8 mouse cellular contexts compared by ENCODE assay signal in genomic region chr15:31223596-31224134, GRCm38 (mm10). TPM values are rescaled to one million over a fixed set of nuclear protein-coding genes. Genes with fewer than 3 reads are reported as not detected.
A peak's percentile ranks its signal among the peaks of the same experiment; 100 is the strongest.
DNase-seq lines count a peak whose midpoint lies in the region; ATAC-seq and TF ChIP-seq lines count a peak whose summit lies in the region.

No protein-coding gene starts in this region.

- no peaks in the 10 kb centered on the region for H3K9me3 ChIP-seq in kidney, embryonic 16.5 days (ENCODE audit: low read length)
- H3K9me3 ChIP-seq in forebrain, postnatal 0 days (ENCODE audit: low read length), result no peaks in the 10 kb centered on the region
- H3K9me3 ChIP-seq in lung, postnatal 0 days (ENCODE audit: low read length), result no peaks in the 10 kb centered on the region

- peak overlapping the region; percentile 87 for H3K9ac ChIP-seq in kidney, embryonic 16.5 days (replicated peaks; ENCODE audit: low read length)
- peak overlapping the region; percentile 84 for H3K9ac ChIP-seq in forebrain, postnatal 0 days
- no peak overlapping the region for H3K9ac ChIP-seq in lung, postnatal 0 days (replicated peaks; ENCODE audit: low read depth)

- TF ChIP-seq CTCF in bone marrow, adult 2 months (IDR thresholded peaks at IDR 0.05; ENCODE audit: control insufficient read depth, insufficient read depth, low read length), result no peak
- no peak for TF ChIP-seq CTCF in forebrain, postnatal 0 days (IDR thresholded peaks at IDR 0.05; ENCODE audit: low read depth)
- TF ChIP-seq CTCF in lung, postnatal 0 days (IDR thresholded peaks at IDR 0.05), result no peak

- no peak for TF ChIP-seq EP300 in lung, postnatal 0 days (IDR thresholded peaks at IDR 0.05)

- peak overlapping the region; percentile 71 for H3K4me3 ChIP-seq in kidney, embryonic 16.5 days (ENCODE audit: low read length)
- H3K4me3 ChIP-seq in bone marrow, adult 2 months (replicated peaks; ENCODE audit: control insufficient read depth, low read depth, low read length), result peak overlapping the region; percentile 74
- H3K4me3 ChIP-seq in forebrain, postnatal 0 days (ENCODE audit: low read depth, low read length), result peak overlapping the region; percentile 78
- peak overlapping the region; percentile 95 for H3K4me3 ChIP-seq in lung, postnatal 0 days (ENCODE audit: low read depth, low read length)

- TF ChIP-seq POLR2A in bone marrow, adult 2 months (IDR thresholded peaks at IDR 0.05; ENCODE audit: borderline replicate concordance, control insufficient read depth, low read depth, low read length), result no peak

- 42% methylated on average over 15 of the region's 15 CpGs for WGBS in kidney, embryonic 16.5 days
- 52% methylated on average over 15 of the region's 15 CpGs for WGBS in bone marrow, adult 2 months
- 38% methylated on average over 15 of the region's 15 CpGs for WGBS in forebrain, postnatal 0 days
- 29% methylated on average over 15 of the region's 15 CpGs for WGBS in lung, postnatal 0 days

- H3K36me3 ChIP-seq in kidney, embryonic 16.5 days (ENCODE audit: insufficient read depth, low read length), result no peaks in the 10 kb centered on the region
- no peaks in the 10 kb centered on the region for H3K36me3 ChIP-seq in forebrain, postnatal 0 days (ENCODE audit: insufficient read depth)
- no peaks in the 10 kb centered on the region for H3K36me3 ChIP-seq in lung, postnatal 0 days (ENCODE audit: insufficient read depth, low read length)

- H3K4me1 ChIP-seq in kidney, embryonic 16.5 days (ENCODE audit: insufficient read depth, low read length), result peaks cover 20% of the 10 kb centered on the region; the same call in 1 of the 2 replicates
- no peaks in the 10 kb centered on the region; the same call in 1 of the 2 replicates for H3K4me1 ChIP-seq in bone marrow, adult 2 months (ENCODE audit: control insufficient read depth, insufficient read depth, low read length)
- H3K4me1 ChIP-seq in forebrain, postnatal 0 days (ENCODE audit: insufficient read depth), result peaks cover 3% of the 10 kb centered on the region; the same call in 1 of the 2 replicates
- H3K4me1 ChIP-seq in lung, postnatal 0 days (ENCODE audit: insufficient read depth, low read depth, low read length), result peaks cover 3% of the 10 kb centered on the region; the same call in 1 of the 2 replicates

- ATAC-seq in kidney, embryonic 16.5 days (ENCODE audit: low FRiP score, low TSS enrichment), result peak; percentile 39
- ATAC-seq in forebrain, postnatal 0 days, result no peak; the same call in 1 of the 2 replicates
- peak; percentile 13 for ATAC-seq in lung, postnatal 0 days

- peak overlapping the region; percentile 25; the same call in 1 of the 2 replicates for H3K27ac ChIP-seq in kidney, embryonic 16.5 days (ENCODE audit: low read length)
- peak overlapping the region; percentile 24; the same call in 1 of the 2 replicates for H3K27ac ChIP-seq in bone marrow, adult 2 months (ENCODE audit: control insufficient read depth, insufficient read depth, low read depth, low read length, poor library complexity)
- peak overlapping the region; percentile 67 for H3K27ac ChIP-seq in forebrain, postnatal 0 days (ENCODE audit: low read depth, low read length)
- H3K27ac ChIP-seq in lung, postnatal 0 days (ENCODE audit: low read length), result peak overlapping the region; percentile 93; the same call in 1 of the 2 replicates

- no peaks in the 10 kb centered on the region for H3K27me3 ChIP-seq in kidney, embryonic 16.5 days (ENCODE audit: insufficient read depth, low read length)
- no peaks in the 10 kb centered on the region for H3K27me3 ChIP-seq in forebrain, postnatal 0 days (ENCODE audit: insufficient read depth, low read length)
- H3K27me3 ChIP-seq in lung, postnatal 0 days (replicated peaks; ENCODE audit: insufficient read depth, low read length), result no peaks in the 10 kb centered on the region

- H3K4me2 ChIP-seq in kidney, embryonic 16.5 days (replicated peaks; ENCODE audit: low read depth, low read length), result peak overlapping the region; percentile 66
- peak overlapping the region; percentile 80 for H3K4me2 ChIP-seq in forebrain, postnatal 0 days (ENCODE audit: low read depth)
- H3K4me2 ChIP-seq in lung, postnatal 0 days (replicated peaks; ENCODE audit: low read depth, low read length), result peak overlapping the region; percentile 96

- DNase-seq in kidney, adult 11 months, result no peak
- no peak for DNase-seq in forebrain, postnatal 0 days
- DNase-seq in lung, postnatal 0 days (ENCODE audit: low spot score), result peak; percentile 23
- DNase-seq in right cerebral cortex, postnatal 25 days, result no peak
- DNase-seq in yolk sac, embryonic 10.5 days (ENCODE audit: low spot score), result no peak
- DNase-seq in embryo, embryonic 11 days, result no peak

RNA-seq across cellular contexts. Expression of gene Dap, which starts 0.4 kb away (rescaled TPM):
- 78.3 and 89.7 TPM in 2 replicates for polyA plus RNA-seq in kidney, embryonic 16.5 days (2015; fragmentation: Nextera tagmentation; extraction: Ambion mirVana)
- 44.3 and 56.9 TPM in 2 replicates for polyA plus RNA-seq in bone marrow, adult 2 months (2011; ENCODE audit: insufficient read depth, insufficient read length, low replicate concordance, missing spikeins)
- total RNA-seq in forebrain, postnatal 0 days (2014; rRNA removed), result 14.1 and 16.1 TPM in 2 replicates
- polyA plus RNA-seq in forebrain, postnatal 0 days (2015; fragmentation: Nextera tagmentation; extraction: Ambion mirVana), result 21.1 and 22.6 TPM in 2 replicates
- 127 and 148 TPM in 2 replicates for polyA plus RNA-seq in lung, postnatal 0 days (2015; fragmentation: Nextera tagmentation; extraction: Ambion mirVana)

Comparison
In these comparisons a context has a peak if more than half of its experiments do, and no peak if none do; other contexts are left out.
1. H3K27ac ChIP-seq: peak in every context shown above with its lines; median percentile 93 in lung, postnatal 0 days; 67 in forebrain, postnatal 0 days; 25 in kidney, embryonic 16.5 days; 24 in bone marrow, adult 2 months.